Mouse (Mus musculus) testis, postnatal 14 days (tissue): ENCODE data around the gene Mettl7a2.

Experiments used
- DNase-seq: peaks from one replicate; pipeline ENCODE4 v3.0.0; 2021; ENCODE audit warnings: low spot score

The Mettl7a2 gene

DNA sequence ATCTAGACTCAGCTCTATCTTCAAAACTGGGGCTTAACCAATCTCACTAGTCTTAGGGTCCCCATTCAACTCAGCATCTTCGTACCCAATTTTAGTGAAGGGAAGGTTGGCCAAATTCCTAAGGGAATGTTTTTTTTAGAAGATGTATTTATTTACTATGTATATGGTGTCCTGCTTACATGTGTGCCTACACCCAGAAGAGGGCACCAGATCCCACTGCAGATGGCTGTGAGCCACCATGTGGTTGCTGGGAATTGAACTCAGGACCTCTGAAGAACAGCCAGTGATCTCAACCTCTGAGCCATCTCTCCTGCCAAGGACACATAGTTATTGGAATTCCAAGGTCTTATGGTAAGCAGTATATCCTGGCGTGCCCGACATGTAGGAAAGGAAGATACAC, 42.6 kb downstream of the Mettl7a2 start:
- DNase-seq = no peak

DNA sequence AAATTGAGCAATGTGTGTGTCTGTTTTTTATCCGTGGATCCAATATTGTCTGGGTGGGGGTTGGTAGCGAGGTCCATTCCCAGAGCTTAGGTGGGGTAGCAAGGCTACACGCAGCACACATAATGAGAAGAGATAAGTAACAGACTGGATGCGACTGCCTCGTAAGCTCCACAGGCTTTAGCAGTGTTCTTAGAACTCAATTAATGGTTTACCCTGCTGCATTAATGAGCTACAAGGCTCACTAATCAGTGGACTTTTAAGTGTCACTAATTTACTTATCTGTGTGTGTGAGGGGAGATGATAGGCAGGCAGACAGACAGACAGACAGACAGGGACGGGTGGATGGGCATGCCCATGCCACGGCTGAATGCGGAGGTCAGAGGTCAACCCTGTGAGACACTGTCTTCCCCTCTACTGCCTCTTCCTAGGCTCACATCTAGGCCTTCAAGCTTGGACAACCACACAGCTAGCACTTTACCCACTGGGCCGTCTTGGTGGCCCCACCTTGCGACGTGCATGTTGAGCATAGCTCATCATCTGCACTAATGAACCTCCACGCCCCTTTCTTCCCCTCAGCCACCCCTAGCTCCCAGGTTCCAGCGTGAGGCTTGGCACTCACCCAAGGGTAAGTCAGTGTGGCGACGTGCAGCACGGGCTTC, 47.7 kb downstream of the Mettl7a2 start:
- DNase-seq = no peak

GRCm38 (mm10) chr15:100401811-100402210, 48.8 kb downstream of the Mettl7a2 start:
- no peak for DNase-seq

DNA sequence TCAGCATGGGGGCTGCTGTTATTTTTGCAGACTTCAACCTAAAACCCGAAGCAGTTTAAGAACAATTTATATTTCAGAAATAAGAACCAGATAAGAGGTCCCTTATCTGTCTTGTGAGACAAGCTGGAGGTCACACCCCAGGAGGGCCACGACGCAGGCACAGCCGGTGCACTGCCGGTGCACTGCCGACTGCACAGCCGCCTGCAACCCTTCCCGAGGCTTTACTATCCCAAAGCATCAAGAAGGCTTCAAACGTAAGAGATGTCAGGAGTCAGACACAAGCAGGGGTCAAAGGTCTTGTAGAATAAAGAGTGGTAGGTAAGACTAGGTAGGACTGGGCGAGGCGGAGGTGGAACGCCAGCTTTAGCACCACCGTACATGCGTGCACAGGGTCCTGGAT, 49.3 kb downstream of the Mettl7a2 start:
- DNase-seq = no peak

DNA sequence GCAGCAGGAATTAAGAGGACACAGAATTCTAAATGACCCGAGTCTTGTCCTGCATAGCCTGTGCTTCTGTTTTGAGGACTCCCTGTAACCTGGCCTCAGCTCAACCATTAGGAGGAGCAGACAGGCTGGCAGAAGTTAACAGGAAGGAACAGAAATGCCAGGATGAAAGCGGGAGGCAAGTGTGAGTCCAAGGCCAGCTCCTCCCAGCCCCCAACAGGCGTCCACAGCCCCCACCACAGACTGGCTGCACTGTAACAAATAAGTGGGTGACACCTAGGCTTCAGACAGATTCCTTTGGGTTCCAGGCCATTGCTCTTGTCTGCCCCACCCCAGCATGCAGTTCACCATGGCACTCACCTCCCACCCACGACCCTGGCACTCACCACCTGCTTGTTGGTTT, 49.8 kb downstream of the Mettl7a2 start:
- DNase-seq = no peak

DNA sequence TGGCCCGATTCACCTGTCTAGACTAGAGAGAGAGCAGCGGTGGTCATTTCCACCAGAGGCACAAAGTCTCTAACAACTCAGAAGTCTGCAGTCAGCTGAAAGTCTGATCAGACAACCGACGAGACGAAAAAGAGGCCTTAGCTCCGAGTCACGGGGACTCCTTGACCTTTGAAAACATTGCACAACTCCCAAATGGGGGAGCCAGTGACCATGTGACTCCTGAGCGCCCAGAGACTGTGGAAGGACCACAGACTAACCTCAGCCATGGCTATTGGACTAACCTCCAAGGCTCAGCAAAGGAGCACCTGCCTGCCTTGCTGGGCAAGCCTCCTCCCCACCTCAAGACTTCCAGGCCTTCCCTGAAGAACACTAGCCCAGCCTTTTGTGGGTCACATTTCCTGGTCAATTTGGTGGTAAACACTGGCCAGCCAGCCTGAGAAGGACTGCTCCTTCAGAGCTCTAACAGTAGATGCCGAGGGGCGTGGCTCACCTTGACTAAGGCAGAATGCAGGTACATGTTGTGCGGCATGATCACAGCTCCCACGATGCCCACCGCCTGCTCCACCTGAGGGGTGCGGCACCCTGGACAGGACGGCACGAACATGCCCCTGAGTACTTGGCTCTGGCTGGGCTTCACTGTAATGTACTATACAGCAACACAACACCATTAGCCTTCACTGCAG, 50.5 kb downstream of the Mettl7a2 start:
- DNase-seq = no peak

DNA sequence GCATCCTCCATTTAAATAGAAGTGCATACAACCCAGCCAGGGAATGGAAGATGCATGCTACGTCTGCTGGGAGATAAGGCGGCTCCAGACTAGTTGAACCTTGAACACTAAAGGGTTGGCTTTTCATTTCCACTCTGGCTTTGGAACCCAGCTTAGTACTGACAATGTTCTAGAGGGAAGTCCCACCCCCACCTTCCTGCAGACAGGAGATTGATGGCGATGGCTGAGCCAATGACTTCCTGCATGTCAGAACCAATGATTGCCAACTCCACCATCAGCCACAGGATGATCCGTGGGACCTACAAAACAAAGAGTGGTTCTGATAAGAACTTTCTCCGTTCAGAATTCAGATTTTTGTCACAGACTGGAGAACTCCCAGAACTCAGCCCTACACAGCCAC, 53.1 kb downstream of the Mettl7a2 start:
- no peak for DNase-seq

DNA sequence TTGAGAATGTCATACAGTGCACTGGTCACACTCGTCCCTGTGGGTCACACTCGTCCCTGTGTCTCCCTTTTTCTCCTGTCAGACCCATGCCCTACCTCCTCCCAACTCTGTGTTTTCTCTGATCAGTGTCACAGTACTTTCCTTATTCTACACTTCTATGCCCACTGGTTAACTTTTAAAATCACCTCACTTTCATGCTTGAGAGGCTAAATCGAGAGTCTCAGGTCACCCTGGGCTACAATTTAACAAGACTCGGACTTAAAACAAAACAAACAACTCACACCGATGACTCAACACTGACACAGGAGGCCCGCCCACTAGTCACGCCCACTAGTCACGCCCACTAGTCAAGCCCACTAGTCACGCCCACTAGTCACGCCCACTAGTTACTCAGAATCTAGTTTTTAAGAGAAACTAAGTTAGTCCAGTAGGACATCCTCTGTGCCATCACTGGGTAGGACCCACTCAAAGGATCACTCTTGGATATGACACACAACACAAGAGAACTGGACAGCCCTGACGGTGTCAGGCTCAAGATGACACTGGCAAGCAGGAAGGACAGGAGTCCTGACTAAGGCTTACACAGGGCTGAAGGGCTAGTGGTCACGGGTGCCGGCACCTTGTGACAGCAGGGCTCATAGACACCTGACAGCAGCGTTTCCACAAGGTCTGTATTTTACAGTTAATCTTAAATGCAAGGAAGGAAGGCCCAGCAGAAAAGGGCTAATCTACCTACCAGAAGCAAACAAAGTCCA, 58.1 kb downstream of the Mettl7a2 start:
- no peak for DNase-seq
